Mouse (Mus musculus): ENCODE results near the gene Rcor2. TPM values are rescaled to one million over a fixed set of nuclear protein-coding genes. Genes with fewer than 3 reads are reported as not detected.

The Rcor2 gene
- polyA plus RNA-seq, 2 experiments: 0.36 to 1.7 TPM

DNA sequence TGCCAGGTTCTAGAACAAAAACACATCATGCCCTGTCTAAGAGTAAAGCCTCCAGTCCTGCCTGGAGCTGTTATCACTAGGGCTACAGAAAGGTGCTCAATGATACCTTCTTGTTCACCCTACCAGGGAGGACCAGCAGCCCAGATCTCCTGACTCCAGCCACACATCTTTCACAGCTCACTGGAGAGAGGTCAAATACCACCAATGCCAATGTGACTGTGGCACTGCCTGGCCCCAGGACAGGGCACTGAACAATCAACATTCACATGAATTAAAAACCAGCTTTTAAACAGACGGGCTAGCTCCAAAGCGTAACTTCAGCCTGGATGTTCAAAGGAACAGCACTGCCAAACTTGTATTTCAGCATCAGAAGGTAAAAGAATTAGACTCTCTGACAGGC is 31.1 kb upstream of the Rcor2 start:
- Histone ChIP-seq H3K4me1 (replicated peaks; ENCODE audit: control insufficient read depth in 2 of 2, insufficient read depth in 2 of 2, low read length in 1 of 2) (peaks cover 6 to 7% of the 10 kb centered on the region in 2 experiments), H3K27ac (no peak overlapping the region), H3K4me2 (ENCODE audit: low read depth) (no peak overlapping the region), H3K9ac (replicated peaks) (no peak overlapping the region), H3K9me3 (ENCODE audit: control insufficient read depth, low read length) (no peaks in the 10 kb centered on the region), H3K27me3 (ENCODE audit: control insufficient read depth, insufficient read depth, low read length) (no peaks in the 10 kb centered on the region), H3K36me3 (replicated peaks; ENCODE audit: control insufficient read depth, insufficient read depth, low read depth) (peaks cover 24% of the 10 kb centered on the region), H3K4me3 (ENCODE audit: insufficient read depth in 1 of 2, low read depth in 2 of 2, low read length in 2 of 2) (no peak overlapping the region)
- no peak for TF ChIP-seq CTCF (IDR thresholded peaks at IDR 0.05; ENCODE audit: low read depth)
- no peak for TF ChIP-seq EP300 (IDR thresholded peaks at IDR 0.05; ENCODE audit: low read depth)
- ATAC-seq (ENCODE audit: insufficient read depth): no peak
- no peak for DNase-seq (ENCODE audit: low read depth in 3 of 3, low spot score in 3 of 3)
- WGBS (ENCODE audit: insufficient replicate concordance): 88% methylated on average over 2 of the region's 2 CpGs

DNA sequence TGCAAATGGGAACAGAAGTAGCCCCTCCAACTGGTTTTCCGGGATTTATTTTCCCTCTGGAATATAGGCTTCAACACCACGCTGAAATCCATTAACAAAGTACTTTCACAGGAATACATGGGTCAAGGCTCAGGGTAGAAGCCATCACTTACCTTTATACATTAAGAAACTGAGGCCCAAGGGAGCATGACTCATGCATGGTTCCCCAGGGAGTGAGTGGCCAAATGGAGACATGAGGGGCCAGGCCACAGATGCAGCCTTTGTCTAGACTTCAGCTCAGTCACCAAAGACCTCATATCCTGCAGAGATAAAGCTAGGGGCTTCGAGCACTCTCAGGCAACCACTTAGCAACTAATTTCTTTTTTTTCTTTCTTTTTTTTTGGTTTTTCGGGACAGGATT is 30.4 kb upstream of the Rcor2 start:
- no peak for DNase-seq (ENCODE audit: low read depth in 3 of 3, low spot score in 3 of 3)
- H3K9ac ChIP-seq (replicated peaks): no peak overlapping the region
- 73% methylated on average over 4 of the region's 4 CpGs for WGBS (ENCODE audit: insufficient replicate concordance)
- H3K4me2 ChIP-seq (ENCODE audit: low read depth): no peak overlapping the region
- no peak overlapping the region for H3K4me3 ChIP-seq (ENCODE audit: insufficient read depth in 1 of 2, low read depth in 2 of 2, low read length in 2 of 2)
- H3K9me3 ChIP-seq (ENCODE audit: control insufficient read depth, low read length): no peaks in the 10 kb centered on the region
- no peak overlapping the region for H3K27ac ChIP-seq
- no peaks in the 10 kb centered on the region for H3K27me3 ChIP-seq (ENCODE audit: control insufficient read depth, insufficient read depth, low read length)
- no peak for ATAC-seq (ENCODE audit: insufficient read depth)
- peaks cover 8 to 10% of the 10 kb centered on the region in 2 experiments for H3K4me1 ChIP-seq (replicated peaks; ENCODE audit: control insufficient read depth in 2 of 2, insufficient read depth in 2 of 2, low read length in 1 of 2)
- H3K36me3 ChIP-seq (replicated peaks; ENCODE audit: control insufficient read depth, insufficient read depth, low read depth): peaks cover 19% of the 10 kb centered on the region
- TF ChIP-seq CTCF (IDR thresholded peaks at IDR 0.05; ENCODE audit: low read depth): no peak
- TF ChIP-seq EP300 (IDR thresholded peaks at IDR 0.05; ENCODE audit: low read depth): no peak

DNA sequence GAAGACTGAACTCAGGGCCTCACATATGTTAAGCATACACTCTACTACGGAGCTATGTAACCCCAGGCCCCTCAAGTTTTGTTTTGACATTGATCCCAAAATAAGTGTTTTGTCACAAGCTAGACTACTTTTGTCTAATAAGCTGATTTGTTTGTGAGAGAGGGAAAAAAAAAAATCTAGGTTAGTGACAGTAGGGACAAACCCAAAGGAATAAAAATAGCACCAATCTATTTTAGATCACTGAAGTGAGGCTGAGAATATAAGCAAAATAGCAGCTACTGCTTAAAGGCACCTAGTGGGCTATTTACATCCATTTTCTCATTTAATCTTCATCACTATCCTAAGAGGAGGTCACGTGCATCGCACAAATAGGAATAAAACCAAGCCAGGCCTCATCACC is 27.6 kb upstream of the Rcor2 start:
- Histone ChIP-seq H3K27ac (no peak overlapping the region; the same call in 1 of the 2 replicates), H3K4me1 (replicated peaks; ENCODE audit: control insufficient read depth in 2 of 2, insufficient read depth in 2 of 2, low read length in 1 of 2) (peaks cover 8 to 10% of the 10 kb centered on the region in 2 experiments), H3K4me2 (ENCODE audit: low read depth) (peak overlapping the region; percentile 72), H3K4me3 (ENCODE audit: insufficient read depth in 1 of 2, low read depth in 2 of 2, low read length in 2 of 2) (peak overlapping the region; percentile 73 to 90), H3K9ac (replicated peaks) (peak overlapping the region; percentile 84), H3K36me3 (replicated peaks; ENCODE audit: control insufficient read depth, insufficient read depth, low read depth) (peaks cover 4% of the 10 kb centered on the region), H3K27me3 (ENCODE audit: control insufficient read depth, insufficient read depth, low read length) (no peaks in the 10 kb centered on the region), H3K9me3 (ENCODE audit: control insufficient read depth, low read length) (no peaks in the 10 kb centered on the region)
- DNase-seq (ENCODE audit: low read depth in 3 of 3, low spot score in 3 of 3) (no peak), ATAC-seq (ENCODE audit: insufficient read depth) (no peak)
- TF ChIP-seq CTCF (IDR thresholded peaks at IDR 0.05; ENCODE audit: low read depth) (no peak), EP300 (IDR thresholded peaks at IDR 0.05; ENCODE audit: low read depth) (no peak)
- WGBS (ENCODE audit: insufficient replicate concordance): 86% methylated on average over 3 of the region's 3 CpGs

DNA sequence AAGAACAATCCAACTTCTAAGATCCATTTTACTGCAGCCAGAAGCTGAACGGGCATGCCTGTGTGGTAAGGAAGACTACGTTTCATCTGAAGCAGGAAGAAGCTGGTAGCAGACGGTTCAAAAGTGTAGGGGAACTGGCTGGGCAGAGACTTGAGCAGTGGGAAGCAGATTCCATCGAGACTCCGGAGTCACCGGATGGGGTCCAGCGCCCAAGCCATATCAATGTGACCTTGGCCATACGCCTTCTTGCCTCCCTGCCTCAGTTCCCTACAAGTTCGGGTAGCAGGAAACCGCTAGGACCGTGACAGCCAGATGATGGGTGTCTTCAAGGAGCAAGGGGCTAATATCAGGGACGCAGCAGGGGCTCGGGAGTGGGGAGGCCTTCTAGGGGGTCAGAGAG is 26.8 kb upstream of the Rcor2 start:
- H3K27me3 ChIP-seq (ENCODE audit: control insufficient read depth, insufficient read depth, low read length): no peaks in the 10 kb centered on the region
- peak overlapping the region; percentile 73 to 90 for H3K4me3 ChIP-seq (ENCODE audit: insufficient read depth in 1 of 2, low read depth in 2 of 2, low read length in 2 of 2)
- H3K4me2 ChIP-seq (ENCODE audit: low read depth): peak overlapping the region; percentile 72
- H3K27ac ChIP-seq: peak overlapping the region; percentile 43
- peaks cover 4% of the 10 kb centered on the region for H3K36me3 ChIP-seq (replicated peaks; ENCODE audit: control insufficient read depth, insufficient read depth, low read depth)
- H3K9me3 ChIP-seq (ENCODE audit: control insufficient read depth, low read length): no peaks in the 10 kb centered on the region
- H3K4me1 ChIP-seq (replicated peaks; ENCODE audit: control insufficient read depth in 2 of 2, insufficient read depth in 2 of 2, low read length in 1 of 2): peaks cover 8 to 10% of the 10 kb centered on the region in 2 experiments
- ATAC-seq (ENCODE audit: insufficient read depth) (peak; percentile 6; the same call in 1 of the 2 replicates), DNase-seq (ENCODE audit: low read depth in 3 of 3, low spot score in 3 of 3) (no peak)
- H3K9ac ChIP-seq (replicated peaks): peak overlapping the region; percentile 84
- no peak for TF ChIP-seq EP300 (IDR thresholded peaks at IDR 0.05; ENCODE audit: low read depth)
- no peak for TF ChIP-seq CTCF (IDR thresholded peaks at IDR 0.05; ENCODE audit: low read depth)
- WGBS (ENCODE audit: insufficient replicate concordance): under 1% methylated on average over 13 of the region's 13 CpGs

DNA sequence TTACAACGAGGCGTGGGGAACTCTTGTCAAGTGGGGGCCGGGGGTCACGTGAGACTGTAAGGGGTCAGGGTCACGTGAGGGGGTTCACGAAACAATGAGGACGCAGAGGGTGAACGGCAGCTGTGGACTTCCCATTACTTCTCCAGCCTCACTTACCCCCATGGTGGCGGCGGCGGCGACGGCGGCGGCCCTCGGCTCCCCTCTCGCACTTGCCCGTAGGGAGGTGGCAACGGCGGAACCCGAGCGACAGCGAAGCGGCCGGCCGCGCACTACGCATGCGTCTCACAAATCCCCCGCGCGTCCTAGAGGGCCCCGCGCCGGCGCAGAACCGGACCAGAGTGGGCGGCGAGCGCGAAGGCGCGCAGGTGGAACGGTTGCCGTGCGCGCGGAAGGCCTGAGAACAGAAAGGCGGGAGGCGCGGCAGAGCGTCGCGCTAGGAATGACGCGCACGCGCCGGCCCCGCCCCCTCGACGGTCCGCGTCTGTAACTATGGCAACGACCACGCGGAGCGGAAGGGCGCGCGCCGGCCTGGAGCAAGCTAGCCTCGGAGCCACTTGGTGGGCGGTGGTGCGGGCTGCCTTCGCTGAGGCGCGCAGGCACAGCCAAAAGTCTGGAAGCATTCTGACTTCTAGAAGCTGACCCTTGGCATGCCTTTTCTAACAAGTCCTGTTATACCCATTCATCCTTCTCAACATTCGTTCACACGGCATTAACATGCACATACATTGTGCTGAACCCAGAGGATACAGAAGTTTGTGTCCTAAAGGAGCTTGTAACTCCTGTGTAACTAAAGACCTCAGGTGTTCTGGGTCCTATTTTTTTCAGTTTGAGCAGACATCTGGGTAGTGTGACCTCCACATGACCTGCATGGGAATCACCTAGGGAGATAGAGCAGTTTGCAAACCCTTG is 26.1 kb upstream of the Rcor2 start, which contains the start of gene Naa40:
TSS of gene Naa40 (minus strand) at position 402 of the 909 bp plus-strand sequence.
- DNase-seq (ENCODE audit: low read depth in 3 of 3, low spot score in 3 of 3): peak; percentile 86 to 89 (median 89)
- peaks cover 10% of the 10 kb centered on the region in 2 experiments for H3K4me1 ChIP-seq (replicated peaks; ENCODE audit: control insufficient read depth in 2 of 2, insufficient read depth in 2 of 2, low read length in 1 of 2)
- H3K4me3 ChIP-seq (ENCODE audit: insufficient read depth in 1 of 2, low read depth in 2 of 2, low read length in 2 of 2): peak within 1 kb of the TSS; percentile 73 to 90
- WGBS (ENCODE audit: insufficient replicate concordance): under 1% methylated on average over 80 of the region's 80 CpGs
- peaks cover 4% of the 10 kb centered on the region for H3K36me3 ChIP-seq (replicated peaks; ENCODE audit: control insufficient read depth, insufficient read depth, low read depth)
- H3K4me2 ChIP-seq (ENCODE audit: low read depth): peak within 1 kb of the TSS; percentile 72
- H3K9me3 ChIP-seq (ENCODE audit: control insufficient read depth, low read length): no peaks in the 10 kb centered on the region
- ATAC-seq (ENCODE audit: insufficient read depth): peak; percentile 98
- H3K27me3 ChIP-seq (ENCODE audit: control insufficient read depth, insufficient read depth, low read length): no peaks in the 10 kb centered on the region
- H3K27ac ChIP-seq: peak within 1 kb of the TSS; percentile 43
- TF ChIP-seq EP300 (IDR thresholded peaks at IDR 0.05; ENCODE audit: low read depth) (0 out of 2 replicates have a peak, but pooled peaks have one; percentile 23), CTCF (IDR thresholded peaks at IDR 0.05; ENCODE audit: low read depth) (no peak)
- H3K9ac ChIP-seq (replicated peaks): peak within 1 kb of the TSS; percentile 84
